Mouse (Mus musculus) kidney, postnatal 0 days (tissue): ENCODE results near the gene Slc38a4. TPM values are rescaled to one million over a fixed set of nuclear protein-coding genes. Genes with fewer than 3 reads are reported as not detected.

Source experiments
- ATAC-seq: fragments of 200-750 bp; cut with Nextera tagmentation; replicated peaks from 2 replicates; pipeline ENCODE4 v1.8.0; 2017; ENCODE audit warnings: low read depth, moderate number of reproducible peaks, moderate TSS enrichment, moderate library complexity; ENCODE audit not compliant: low FRiP score
- DNase-seq: peaks from one replicate; pipeline ENCODE4 v3.0.0-alpha.2; 2016; ENCODE audit warnings: low spot score
- H3K27ac ChIP-seq: fragments of 300-500 bp; sonication (generic); 2 replicates; pipeline ENCODE4 v1.5.1; 2014; ENCODE audit warnings: mild to moderate bottlenecking
- H3K27me3 ChIP-seq: fragments of 300-500 bp; sonication (generic); 2 replicates; pipeline ENCODE4 v1.6.1; 2014; ENCODE audit warnings: low read length, mixed read lengths; ENCODE audit not compliant: insufficient read depth
- H3K36me3 ChIP-seq: fragments of 300-500 bp; sonication (generic); 2 replicates; pipeline ENCODE4 v1.6.1; 2014; ENCODE audit warnings: low read length, mixed read lengths; ENCODE audit not compliant: insufficient read depth
- H3K4me1 ChIP-seq: fragments of 300-500 bp; sonication (generic); replicated peaks from 2 replicates; pipeline ENCODE4 v1.6.1; 2014; ENCODE audit warnings: antibody characterized with exemption, low read length, mixed read lengths; ENCODE audit not compliant: insufficient read depth
- H3K4me2 ChIP-seq: fragments of 300-500 bp; sonication (generic); 2 replicates; pipeline ENCODE4 v1.6.1; 2014; ENCODE audit warnings: mild to moderate bottlenecking, low read length, moderate library complexity, mixed read lengths
- H3K4me3 ChIP-seq: fragments of 300-500 bp; sonication (generic); replicated peaks from 2 replicates; pipeline ENCODE4 v1.5.1; 2014; ENCODE audit warnings: low read depth, low read length
- H3K9ac ChIP-seq: fragments of 300-500 bp; sonication (generic); 2 replicates; pipeline ENCODE4 v1.6.1; 2014; ENCODE audit warnings: low read depth, low read length
- H3K9me3 ChIP-seq: fragments of 300-500 bp; sonication (generic); replicated peaks from 2 replicates; pipeline ENCODE4 v1.6.1; 2016; ENCODE audit warnings: low read length, inconsistent platforms, mixed read lengths
- CTCF ChIP-seq: IDR thresholded peaks from 2 replicates; pipeline ENCODE4 v1.5.1; 2016; ENCODE audit warnings: antibody characterized with exemption, low read depth, mild to moderate bottlenecking, moderate library complexity
- WGBS: fragments of 180-500 bp; shearing (Covaris S2); extraction: QIAGEN DNeasy Blood & Tissue Kit; methylation state at CpG from one replicate; pipeline ENCODE4 v1.1.7; 2014; 5-methylcytosine and 5-hydroxymethylcytosine counted together
- polyA plus RNA-seq: library from polyadenylated mRNA; unstranded; fragments of >200 nt; fragmentation: Nextera tagmentation; extraction: Ambion mirVana; gene quantifications from 2 replicates; pipeline ENCODE4 v1.2.1, GENCODE M21; 2015

The Slc38a4 gene
- polyA plus RNA-seq, 1 experiment from 2014 or later = 38.4 TPM

DNA sequence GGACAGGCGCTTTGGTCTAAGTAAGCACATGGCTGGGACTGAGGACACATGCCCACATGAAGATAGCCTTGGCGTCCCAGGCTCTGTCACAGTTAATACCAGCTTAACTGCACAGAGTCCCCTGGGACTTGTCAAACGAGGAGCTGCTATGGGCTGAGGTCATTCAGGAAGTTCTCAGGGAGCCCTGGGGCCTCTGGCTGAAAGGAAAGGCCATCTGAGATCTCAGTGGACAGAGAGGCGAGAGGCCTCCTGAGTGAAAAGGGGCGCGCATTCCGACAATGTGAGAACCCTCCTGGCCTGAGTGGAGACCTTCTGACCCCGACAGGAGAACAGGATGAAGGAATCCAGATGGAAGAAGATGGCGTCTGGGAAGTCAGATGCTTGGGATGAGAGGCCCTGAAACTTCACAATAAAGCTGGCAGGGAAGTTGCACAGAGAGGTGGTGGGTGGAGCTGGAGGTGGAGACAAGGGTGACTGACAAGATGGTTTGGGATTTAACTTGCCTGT lies 22.2 kb downstream of the Slc38a4 start:
- Histone ChIP-seq H3K36me3 (no peaks in the 10 kb centered on the region), H3K9me3 (no peaks in the 10 kb centered on the region), H3K4me1 (no peaks in the 10 kb centered on the region), H3K9ac (no peak overlapping the region), H3K4me3 (no peak overlapping the region), H3K27ac (no peak overlapping the region), H3K27me3 (no peaks in the 10 kb centered on the region), H3K4me2 (no peak overlapping the region)
- peak; percentile 49 for DNase-seq
- WGBS = 33% methylated on average over 9 of the region's 9 CpGs
- ATAC-seq = no peak
- TF ChIP-seq CTCF = no peak

DNA sequence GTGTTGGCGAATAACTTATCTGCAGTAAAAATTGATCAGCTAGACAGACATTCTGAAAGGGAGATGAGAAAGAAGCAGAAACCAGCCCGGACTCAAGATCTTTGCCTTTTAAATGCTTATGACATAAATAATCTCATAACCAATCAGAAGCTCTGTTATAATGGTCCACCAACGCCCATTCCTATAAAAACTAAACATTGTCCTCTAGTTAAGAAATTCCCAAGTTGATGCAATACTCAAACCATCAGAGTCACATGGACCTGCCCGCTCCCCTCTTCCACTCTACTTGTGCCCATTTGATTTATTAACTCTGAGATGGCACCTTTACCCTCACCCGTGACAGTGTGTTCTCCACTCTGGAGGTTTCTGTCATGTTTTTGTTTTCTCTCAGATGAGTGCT lies 23.9 kb downstream of the Slc38a4 start:
- H3K9ac ChIP-seq = no peak overlapping the region
- no peaks in the 10 kb centered on the region for H3K4me1 ChIP-seq
- H3K4me3 ChIP-seq = no peak overlapping the region
- DNase-seq (no peak), ATAC-seq (no peak)
- no peaks in the 10 kb centered on the region for H3K27me3 ChIP-seq
- 76% methylated on average over 5 of the region's 5 CpGs for WGBS
- no peaks in the 10 kb centered on the region for H3K9me3 ChIP-seq
- no peak overlapping the region for H3K4me2 ChIP-seq
- no peaks in the 10 kb centered on the region for H3K36me3 ChIP-seq
- no peak overlapping the region for H3K27ac ChIP-seq
- TF ChIP-seq CTCF = no peak

GRCm38 (mm10) chr15:97030984-97031492 lies 24.7 kb downstream of the Slc38a4 start:
- Histone ChIP-seq H3K36me3 (no peaks in the 10 kb centered on the region), H3K27me3 (no peaks in the 10 kb centered on the region), H3K4me2 (no peak overlapping the region), H3K4me3 (no peak overlapping the region), H3K9ac (no peak overlapping the region), H3K4me1 (no peaks in the 10 kb centered on the region), H3K27ac (no peak overlapping the region), H3K9me3 (no peaks in the 10 kb centered on the region)
- ATAC-seq = no peak
- no peak for DNase-seq
- 75% methylated on average over 10 of the region's 10 CpGs for WGBS
- TF ChIP-seq CTCF = no peak

- Histone ChIP-seq H3K4me2 (no peak overlapping the region), H3K4me3 (no peak overlapping the region), H3K27me3 (no peaks in the 10 kb centered on the region), H3K4me1 (no peaks in the 10 kb centered on the region), H3K36me3 (no peaks in the 10 kb centered on the region), H3K27ac (no peak overlapping the region), H3K9ac (no peak overlapping the region), H3K9me3 (no peaks in the 10 kb centered on the region)
- DNase-seq (no peak), ATAC-seq (no peak)
- 96% methylated on average over 4 of the region's 4 CpGs for WGBS
- no peak for TF ChIP-seq CTCF
These were observed 25.6 kb downstream of the Slc38a4 start for GRCm38 (mm10) chr15:97030136-97030535.

GRCm38 (mm10) chr15:97029064-97029791 lies 26.5 kb downstream of the Slc38a4 start:
- Histone ChIP-seq H3K4me2 (no peak overlapping the region), H3K36me3 (no peaks in the 10 kb centered on the region), H3K4me1 (no peaks in the 10 kb centered on the region), H3K9ac (no peak overlapping the region), H3K27me3 (no peaks in the 10 kb centered on the region), H3K4me3 (no peak overlapping the region), H3K27ac (no peak overlapping the region), H3K9me3 (no peaks in the 10 kb centered on the region)
- ATAC-seq (no peak), DNase-seq (no peak)
- 84% methylated on average over 9 of the region's 9 CpGs for WGBS
- TF ChIP-seq CTCF = no peak

- Histone ChIP-seq H3K27ac (no peak overlapping the region), H3K4me1 (no peaks in the 10 kb centered on the region), H3K4me2 (no peak overlapping the region), H3K4me3 (no peak overlapping the region), H3K27me3 (no peaks in the 10 kb centered on the region), H3K9me3 (no peaks in the 10 kb centered on the region), H3K9ac (no peak overlapping the region), H3K36me3 (no peaks in the 10 kb centered on the region)
- DNase-seq (no peak), ATAC-seq (no peak)
- 63% methylated on average over 11 of the region's 11 CpGs for WGBS
- no peak for TF ChIP-seq CTCF
These were observed 27.1 kb downstream of the Slc38a4 start for GRCm38 (mm10) chr15:97028651-97029050.
